Comparison of ENCODE assay signal across 11 mouse cellular contexts in genomic region chr11:8068873-8069272, GRCm38 (mm10).
DNase-seq lines count a peak whose midpoint lies in the region; ATAC-seq lines count a peak whose summit lies in the region.
"Had no signal": no experiment of that assay in that cellular context is flagged by ENCODE, and none has a peak within 500 bp of the region (broad histone marks: within the 10 kb centered on the region; RNA-seq: fewer than 3 reads in every experiment).

No protein-coding gene starts in this region.

- no peak for ATAC-seq in heart, embryonic 12.5 days (ENCODE audit: insufficient number of reproducible peaks, low FRiP score)
- ATAC-seq in lung, embryonic 16.5 days (ENCODE audit: low read depth) = peak; percentile 61
- ATAC-seq in embryonic facial prominence, embryonic 11.5 days (replicated peaks; ENCODE audit: insufficient number of reproducible peaks, low FRiP score, low TSS enrichment, low read depth) = 0 out of 2 replicates have a peak, but pooled peaks have one; percentile 44
- ATAC-seq in neural tube, embryonic 12.5 days (ENCODE audit: low FRiP score, low read depth) = peak; percentile 63
- ATAC-seq: forebrain, embryonic 16.5 days had no signal

- H3K27ac ChIP-seq in heart, embryonic 12.5 days (ENCODE audit: poor library complexity, severe bottlenecking) = no peak overlapping the region
- H3K27ac ChIP-seq in lung, embryonic 16.5 days (ENCODE audit: low read length) = no peak overlapping the region
- H3K27ac ChIP-seq in embryonic facial prominence, embryonic 11.5 days (replicated peaks; ENCODE audit: low read depth, low read length) = no peak overlapping the region
- no peak overlapping the region for H3K27ac ChIP-seq in neural tube, embryonic 12.5 days

- H3K9me3 ChIP-seq in heart, embryonic 12.5 days (replicated peaks) = no peaks in the 10 kb centered on the region
- H3K9me3 ChIP-seq in lung, embryonic 16.5 days (ENCODE audit: control insufficient read depth, low read length) = no peaks in the 10 kb centered on the region
- no peaks in the 10 kb centered on the region for H3K9me3 ChIP-seq in embryonic facial prominence, embryonic 11.5 days (replicated peaks; ENCODE audit: control insufficient read depth, low read length)
- H3K9me3 ChIP-seq in neural tube, embryonic 12.5 days = no peaks in the 10 kb centered on the region

- peak; percentile 94 for DNase-seq in heart, adult 11 months
- DNase-seq in lung, adult 18-20 months = no peak
- DNase-seq in embryonic facial prominence, embryonic 11.5 days (ENCODE audit: low spot score) = peak; percentile 45
- no peak for DNase-seq in ovary, adult 18-20 months (ENCODE audit: low spot score)
- no peak for DNase-seq in B cell, adult 2 months
- DNase-seq: cerebellum, postnatal 36 days; lung, postnatal 4 days had no signal

- H3K4me1 ChIP-seq in heart, embryonic 12.5 days (replicated peaks) = no peaks in the 10 kb centered on the region
- H3K4me1 ChIP-seq in lung, embryonic 16.5 days (replicated peaks; ENCODE audit: control insufficient read depth, insufficient read depth, low read length) = no peaks in the 10 kb centered on the region
- no peaks in the 10 kb centered on the region for H3K4me1 ChIP-seq in embryonic facial prominence, embryonic 11.5 days (ENCODE audit: control insufficient read depth, insufficient read depth, low read length)
- H3K4me1 ChIP-seq in neural tube, embryonic 12.5 days = no peaks in the 10 kb centered on the region; the same call in 1 of the 2 replicates

- H3K9ac ChIP-seq in heart, embryonic 12.5 days = no peak overlapping the region
- H3K9ac ChIP-seq in lung, embryonic 16.5 days (ENCODE audit: low read length) = no peak overlapping the region
- H3K9ac ChIP-seq in embryonic facial prominence, embryonic 11.5 days (replicated peaks; ENCODE audit: low read length) = no peak overlapping the region
- no peak overlapping the region for H3K9ac ChIP-seq in neural tube, embryonic 12.5 days

- H3K27me3 ChIP-seq in heart, embryonic 12.5 days (replicated peaks) = no peaks in the 10 kb centered on the region
- no peaks in the 10 kb centered on the region for H3K27me3 ChIP-seq in lung, embryonic 16.5 days (ENCODE audit: control insufficient read depth, insufficient read depth, low read depth, low read length)
- no peaks in the 10 kb centered on the region for H3K27me3 ChIP-seq in embryonic facial prominence, embryonic 11.5 days (ENCODE audit: control insufficient read depth, insufficient read depth, low read length)
- H3K27me3 ChIP-seq in neural tube, embryonic 12.5 days (replicated peaks) = no peaks in the 10 kb centered on the region

- H3K4me3 ChIP-seq in heart, embryonic 12.5 days = no peak overlapping the region
- H3K4me3 ChIP-seq in lung, embryonic 16.5 days (ENCODE audit: low read length) = no peak overlapping the region
- no peak overlapping the region for H3K4me3 ChIP-seq in embryonic facial prominence, embryonic 11.5 days (ENCODE audit: low read depth, low read length)
- no peak overlapping the region for H3K4me3 ChIP-seq in neural tube, embryonic 12.5 days

- 34% methylated on average over 3 of the region's 3 CpGs for WGBS in heart, embryonic 12.5 days
- WGBS in lung, embryonic 16.5 days = 33% methylated on average over 3 of the region's 3 CpGs
- 9% methylated on average over 3 of the region's 3 CpGs for WGBS in embryonic facial prominence, embryonic 11.5 days
- WGBS in neural tube, embryonic 12.5 days = 22% methylated on average over 3 of the region's 3 CpGs

- H3K4me2 ChIP-seq in heart, embryonic 12.5 days = no peak overlapping the region
- H3K4me2 ChIP-seq in lung, embryonic 16.5 days (ENCODE audit: low read depth, low read length) = no peak overlapping the region
- no peak overlapping the region; the same call in 1 of the 2 replicates for H3K4me2 ChIP-seq in embryonic facial prominence, embryonic 11.5 days (ENCODE audit: low read depth, low read length)
- no peak overlapping the region for H3K4me2 ChIP-seq in neural tube, embryonic 12.5 days (replicated peaks)

- H3K36me3 ChIP-seq in heart, embryonic 12.5 days = no peaks in the 10 kb centered on the region
- no peaks in the 10 kb centered on the region for H3K36me3 ChIP-seq in lung, embryonic 16.5 days (ENCODE audit: control insufficient read depth, insufficient read depth, low read length)
- H3K36me3 ChIP-seq in embryonic facial prominence, embryonic 11.5 days (replicated peaks; ENCODE audit: control insufficient read depth, insufficient read depth, low read depth, low read length) = no peaks in the 10 kb centered on the region
- no peaks in the 10 kb centered on the region for H3K36me3 ChIP-seq in neural tube, embryonic 12.5 days

Comparison
In these comparisons a context has a peak if more than half of its experiments do, and no peak if none do; other contexts are left out.
1. DNase-seq: peak in heart, adult 11 months (single experiment) and embryonic facial prominence, embryonic 11.5 days (single experiment); none in lung, adult 18-20 months (0 of 2), ovary, adult 18-20 months (single experiment) and B cell, adult 2 months (0 of 2).